Mouse (Mus musculus) stomach, embryonic 14.5 days (tissue): ENCODE data around the gene Gm8947. TPM values are rescaled to one million over a fixed set of nuclear protein-coding genes. Genes with fewer than 3 reads are reported as not detected.
"Not testable (repeated sequence)": the region's sequence is repeated elsewhere in the genome, so short reads cannot be mapped to it uniquely, and the experiment has no call there.

ENCODE experiments used
- ATAC-seq: fragments of 200-750 bp; cut with Nextera tagmentation; 2 replicates; pipeline ENCODE4 v1.8.0; 2017; ENCODE audit warnings: low read depth, moderate TSS enrichment; ENCODE audit not compliant: insufficient number of reproducible peaks, insufficient read depth, low FRiP score
- H3K27ac ChIP-seq: fragments of 300-500 bp; sonication (generic); 2 replicates; pipeline ENCODE4 v1.5.1; 2014; ENCODE audit warnings: mild to moderate bottlenecking, low read length, moderate library complexity, mixed read lengths
- H3K27me3 ChIP-seq: fragments of 300-500 bp; sonication (generic); 2 replicates; pipeline ENCODE4 v1.6.1; 2014; ENCODE audit warnings: low read length, control low read depth, mixed read lengths; ENCODE audit not compliant: control insufficient read depth, insufficient read depth
- H3K36me3 ChIP-seq: fragments of 300-500 bp; sonication (generic); 2 replicates; pipeline ENCODE4 v1.6.1; 2014; ENCODE audit warnings: mild to moderate bottlenecking, control low read depth, low read length, moderate library complexity, mixed read lengths; ENCODE audit not compliant: control insufficient read depth, insufficient read depth
- H3K4me1 ChIP-seq: fragments of 300-500 bp; sonication (generic); 2 replicates; pipeline ENCODE4 v1.6.1; 2014; ENCODE audit warnings: low read length, control low read depth, mixed read lengths; ENCODE audit not compliant: control insufficient read depth, insufficient read depth
- H3K4me2 ChIP-seq: fragments of 300-500 bp; sonication (generic); replicated peaks from 2 replicates; pipeline ENCODE4 v1.6.1; 2014; ENCODE audit warnings: low read depth, low read length, control low read depth
- H3K4me3 ChIP-seq: fragments of 300-500 bp; sonication (generic); 2 replicates; pipeline ENCODE4 v1.5.1; 2014; ENCODE audit warnings: low read depth, low read length, control low read depth
- H3K9ac ChIP-seq: fragments of 300-500 bp; sonication (generic); replicated peaks from 2 replicates; pipeline ENCODE4 v1.6.1; 2014; ENCODE audit warnings: low read depth, mild to moderate bottlenecking, control low read depth, low read length, moderate library complexity, mixed read lengths
- H3K9me3 ChIP-seq: fragments of 300-500 bp; sonication (generic); 2 replicates; pipeline ENCODE4 v1.6.1; 2016; ENCODE audit warnings: low read depth, low read length, control low read depth; ENCODE audit not compliant: control insufficient read depth
- WGBS: fragments of 180-500 bp; shearing (Covaris S2); extraction: QIAGEN DNeasy Blood & Tissue Kit; methylation state at CpG from one replicate; pipeline ENCODE4 v1.1.7; 2014; 5-methylcytosine and 5-hydroxymethylcytosine counted together
- polyA plus RNA-seq: library from polyadenylated mRNA; unstranded; fragments of >200 nt; fragmentation: Nextera tagmentation; extraction: Ambion mirVana; gene quantifications from 2 replicates; pipeline ENCODE4 v1.2.1, GENCODE M21; 2014

Gene Gm8947
- not detected in 2 replicates for polyA plus RNA-seq

DNA sequence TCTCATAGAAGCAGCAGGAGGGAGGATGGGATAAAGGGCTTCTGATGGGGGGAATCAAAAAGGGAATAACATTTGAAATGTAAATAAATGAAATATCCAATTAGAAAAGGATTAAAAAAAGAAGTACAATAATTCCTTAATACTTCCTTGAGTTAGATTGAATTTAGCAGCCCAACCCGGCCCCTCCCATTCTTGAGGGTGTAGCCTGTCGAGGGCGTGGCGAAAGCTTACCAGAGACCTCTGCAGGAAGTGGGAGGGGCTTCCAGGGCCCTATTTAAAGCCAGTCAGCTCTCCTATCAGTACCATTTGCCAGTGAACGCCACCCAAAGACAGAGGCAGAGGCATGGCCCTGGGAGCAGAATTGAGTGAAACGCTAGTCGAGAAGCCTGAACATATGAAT is at the start of gene Gm8947:
Gene Gm8947 (plus strand): TSS at position 302 of the 400 bp plus-strand sequence.
- H3K27me3 ChIP-seq, H3K9me3 ChIP-seq, H3K4me2 ChIP-seq, H3K36me3 ChIP-seq, H3K4me3 ChIP-seq, H3K9ac ChIP-seq, H3K4me1 ChIP-seq, ATAC-seq, H3K27ac ChIP-seq: not testable (repeated sequence)
- WGBS: no CpG with 5 or more reads among the region's 7 CpGs

DNA sequence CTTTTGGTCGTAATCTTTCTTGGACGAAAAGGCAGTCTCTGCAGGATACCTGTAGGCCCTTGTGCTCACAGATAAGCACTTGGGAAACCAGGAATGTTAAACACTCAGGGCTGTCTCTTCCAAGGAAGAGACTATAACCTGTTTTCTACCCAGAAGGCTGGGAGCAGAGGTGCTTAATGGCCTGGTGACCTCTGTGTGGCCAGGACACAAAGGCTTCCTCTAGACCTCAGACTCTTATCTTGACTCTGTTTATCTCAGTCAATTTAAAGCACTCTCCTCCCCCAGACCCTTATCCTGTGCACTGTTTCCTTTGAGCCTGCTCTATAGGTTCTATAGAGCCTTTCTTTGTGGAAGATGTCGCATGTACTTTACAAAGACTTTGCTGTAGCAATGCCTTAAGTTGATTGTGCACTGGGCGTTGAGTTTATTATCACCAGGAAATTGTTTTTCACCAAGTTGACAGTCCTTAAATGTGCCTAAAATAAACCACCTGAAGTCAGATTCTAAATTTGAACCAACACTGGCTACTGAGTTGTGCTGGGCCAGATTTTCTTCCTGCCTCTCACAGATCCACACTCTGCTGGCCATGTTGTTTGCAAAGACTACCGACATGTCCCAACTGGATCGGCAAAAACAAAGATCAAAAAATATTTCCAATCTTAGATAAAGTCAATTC is 47.6 kb upstream of the Gm8947 start:
- 43% methylated on average over 6 of the region's 6 CpGs for WGBS
- Histone ChIP-seq H3K9me3 (no peaks in the 10 kb centered on the region), H3K9ac (no peak overlapping the region), H3K4me2 (no peak overlapping the region), H3K27ac (no peak overlapping the region), H3K4me1 (no peaks in the 10 kb centered on the region), H3K4me3 (no peak overlapping the region), H3K27me3 (no peaks in the 10 kb centered on the region), H3K36me3 (no peaks in the 10 kb centered on the region)
- ATAC-seq: no peak

DNA sequence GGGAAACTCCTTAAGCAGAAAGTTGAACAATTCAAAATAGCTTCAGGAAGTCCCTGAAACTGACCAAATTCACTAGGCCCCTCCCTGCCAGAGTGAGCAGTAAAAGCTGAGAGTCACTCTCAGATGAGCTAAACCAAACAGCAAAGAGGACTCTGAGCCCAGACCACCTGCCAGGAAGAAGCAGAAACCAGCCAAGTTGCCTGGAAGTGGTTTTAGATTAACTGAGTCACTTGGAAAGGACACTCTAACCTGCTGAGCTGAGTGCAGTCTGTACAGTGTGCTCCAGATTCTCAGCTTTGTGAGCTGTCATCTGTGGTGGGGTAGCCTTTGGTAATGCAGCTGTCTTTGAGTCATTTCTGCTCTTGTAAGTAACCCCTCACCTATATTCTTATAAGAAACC is 44.4 kb upstream of the Gm8947 start:
- H3K4me2 ChIP-seq: no peak overlapping the region
- no peak for ATAC-seq

DNA sequence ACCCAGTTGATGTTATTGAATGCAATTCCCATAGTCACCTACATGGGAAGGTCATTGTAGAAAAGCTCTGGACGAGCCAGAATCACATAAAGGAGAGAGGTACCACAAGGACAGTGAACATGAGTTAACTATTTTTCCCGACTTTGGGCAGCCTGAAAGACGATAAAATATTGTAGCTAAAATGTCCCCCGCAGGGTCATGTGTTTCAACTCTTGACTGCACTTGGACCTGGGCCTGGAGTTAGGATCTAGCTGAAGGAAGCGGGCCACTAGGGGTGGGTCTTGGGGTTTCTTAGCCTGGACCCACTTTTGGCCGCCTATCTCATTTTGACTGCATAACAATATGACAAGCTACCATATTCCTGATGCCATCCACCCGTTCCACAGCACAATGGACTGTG is 42.0 kb upstream of the Gm8947 start:
- H3K4me2 ChIP-seq: no peak overlapping the region
- no peak for ATAC-seq
- H3K9me3 ChIP-seq: no peaks in the 10 kb centered on the region
- H3K36me3 ChIP-seq: no peaks in the 10 kb centered on the region
- H3K9ac ChIP-seq: no peak overlapping the region
- no peak overlapping the region for H3K27ac ChIP-seq
- no peak overlapping the region for H3K4me3 ChIP-seq
- WGBS: 89% methylated on average over 7 of the region's 7 CpGs
- no peaks in the 10 kb centered on the region for H3K27me3 ChIP-seq
- no peaks in the 10 kb centered on the region for H3K4me1 ChIP-seq

More for the DNA sequence above, 44.4 kb upstream of the Gm8947 start:
- Histone ChIP-seq H3K27ac (no peak overlapping the region), H3K36me3 (no peaks in the 10 kb centered on the region), H3K4me1 (no peaks in the 10 kb centered on the region), H3K9ac (no peak overlapping the region), H3K27me3 (no peaks in the 10 kb centered on the region), H3K4me3 (no peak overlapping the region), H3K9me3 (no peaks in the 10 kb centered on the region)

DNA sequence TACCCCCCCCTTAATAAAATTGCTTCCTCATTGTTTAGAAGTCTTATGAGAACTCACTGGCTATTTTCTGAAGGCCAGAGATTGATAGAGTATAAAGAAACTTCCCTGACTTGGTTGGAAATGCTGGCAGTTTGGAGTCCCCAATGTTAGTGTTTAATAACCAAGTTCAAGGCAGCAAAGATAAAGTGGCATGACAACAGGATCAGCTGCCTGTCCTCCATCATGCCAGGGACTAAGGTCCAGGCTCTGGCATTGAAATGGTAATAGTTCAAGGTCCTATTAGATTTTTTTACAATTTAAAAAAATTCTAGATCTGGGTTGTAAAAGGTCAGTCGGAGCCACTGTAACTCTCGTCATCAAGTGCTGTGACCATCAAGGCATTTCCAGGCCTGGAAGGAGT is 41.1 kb upstream of the Gm8947 start:
- 73% methylated on average over 2 of the region's 2 CpGs for WGBS
- H3K27ac ChIP-seq: no peak overlapping the region
- H3K4me2 ChIP-seq: no peak overlapping the region
- no peaks in the 10 kb centered on the region for H3K4me1 ChIP-seq
- H3K4me3 ChIP-seq: no peak overlapping the region
- no peaks in the 10 kb centered on the region for H3K27me3 ChIP-seq
- no peaks in the 10 kb centered on the region for H3K36me3 ChIP-seq
- no peaks in the 10 kb centered on the region for H3K9me3 ChIP-seq
- H3K9ac ChIP-seq: no peak overlapping the region
- no peak for ATAC-seq

DNA sequence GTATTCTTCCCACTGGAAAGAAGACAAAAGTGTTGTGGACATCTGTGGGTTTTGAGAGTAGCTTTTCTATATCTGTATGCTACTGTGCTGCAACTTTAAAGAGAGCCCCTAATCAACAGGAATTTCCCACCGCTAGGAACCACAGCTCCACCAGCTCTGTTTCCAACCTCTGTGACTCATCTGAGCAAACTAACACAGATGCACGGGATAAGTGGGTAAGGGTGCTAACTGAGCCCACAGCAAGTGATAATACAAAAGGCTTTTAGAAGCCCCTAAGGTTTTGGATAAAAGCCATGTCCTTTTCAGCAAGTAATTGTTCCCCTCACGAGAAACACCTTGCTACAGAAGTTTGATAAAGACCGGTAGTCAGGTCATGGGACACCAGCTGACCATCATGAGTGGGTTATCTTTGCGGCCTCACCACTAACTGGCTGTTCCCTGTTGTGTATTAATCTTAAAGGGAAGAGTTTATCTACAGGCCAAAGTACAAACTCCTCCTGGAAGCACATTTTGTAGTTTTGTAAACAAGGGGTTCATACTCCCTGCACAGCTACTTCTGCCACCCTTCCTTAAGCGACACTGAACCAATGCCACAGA is 39.0 kb upstream of the Gm8947 start:
- Histone ChIP-seq H3K9me3 (no peaks in the 10 kb centered on the region), H3K27ac (no peak overlapping the region), H3K4me2 (no peak overlapping the region), H3K4me1 (no peaks in the 10 kb centered on the region), H3K4me3 (no peak overlapping the region), H3K27me3 (no peaks in the 10 kb centered on the region), H3K9ac (no peak overlapping the region), H3K36me3 (no peaks in the 10 kb centered on the region)
- ATAC-seq: no peak
- 81% methylated on average over 6 of the region's 6 CpGs for WGBS

DNA sequence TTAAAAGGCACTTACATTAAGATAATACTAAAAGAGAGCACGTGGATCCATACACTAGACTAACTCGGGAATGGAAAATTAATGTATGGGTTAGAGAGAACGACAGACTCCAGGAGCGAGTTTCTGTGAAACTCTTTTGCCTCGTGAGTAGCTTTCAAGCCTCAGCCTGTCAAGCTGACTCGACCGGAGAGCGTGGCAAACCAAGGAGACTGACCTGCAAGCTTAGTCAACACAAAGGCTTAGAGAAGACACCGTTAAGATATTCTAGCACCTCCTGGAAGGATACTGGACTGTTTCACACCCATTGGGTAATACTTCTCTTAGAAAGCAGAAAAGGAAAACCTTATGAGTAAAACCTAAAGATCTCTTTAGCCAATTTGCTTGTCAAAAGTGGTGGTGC is 38.0 kb upstream of the Gm8947 start:
- not testable (repeated sequence) for ATAC-seq, H3K4me1 ChIP-seq, H3K4me3 ChIP-seq, H3K4me2 ChIP-seq, H3K36me3 ChIP-seq, H3K27ac ChIP-seq, H3K9me3 ChIP-seq, H3K27me3 ChIP-seq, H3K9ac ChIP-seq
- 87% methylated on average over 9 of the region's 9 CpGs for WGBS

DNA sequence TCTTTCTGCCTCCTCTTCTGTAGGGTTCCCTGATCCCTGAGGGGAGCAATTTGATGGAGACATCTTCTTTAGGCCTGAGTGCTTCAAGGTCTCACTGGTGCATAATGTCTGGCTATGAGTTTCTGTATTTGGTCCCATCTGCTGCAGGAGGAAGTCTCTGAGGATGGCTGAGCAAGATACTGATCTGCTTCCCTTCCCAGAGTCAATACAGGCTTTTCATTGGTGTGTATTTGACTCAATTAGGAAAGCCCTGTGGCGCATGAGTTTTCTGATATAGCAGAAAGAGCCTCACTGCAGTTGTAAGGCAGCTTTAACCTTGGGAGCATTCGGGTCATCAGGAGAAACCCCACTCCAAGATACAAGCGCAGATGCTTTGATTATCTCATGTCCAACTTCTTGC is 36.0 kb upstream of the Gm8947 start:
- 82% methylated on average over 3 of the region's 3 CpGs for WGBS
- H3K4me3 ChIP-seq: no peak overlapping the region
- no peak for ATAC-seq
- H3K27me3 ChIP-seq: no peaks in the 10 kb centered on the region
- no peak overlapping the region for H3K9ac ChIP-seq
- no peak overlapping the region for H3K27ac ChIP-seq
- no peak overlapping the region for H3K4me2 ChIP-seq
- no peaks in the 10 kb centered on the region for H3K4me1 ChIP-seq
- no peaks in the 10 kb centered on the region for H3K36me3 ChIP-seq
- H3K9me3 ChIP-seq: no peaks in the 10 kb centered on the region
